Mouse (Mus musculus) kidney, adult 2 months (tissue): Measurements from ENCODE around the gene A930002H24Rik.

Experiments used
- CTCF ChIP-seq: fragments of 200-500 bp; conservative IDR thresholded peaks from 2 replicates; pipeline ENCODE4 v1.5.1; 2011; ENCODE audit warnings: low read depth, mild to moderate bottlenecking, control low read depth, low read length, moderate library complexity, mixed read lengths; ENCODE audit not compliant: insufficient read depth, insufficient read length
- POLR2A ChIP-seq: fragments of 200-500 bp; IDR thresholded peaks from one replicate; pipeline ENCODE4 v1.6.1; 2011; ENCODE audit warnings: low read depth, low read length, control low read depth

DNA sequence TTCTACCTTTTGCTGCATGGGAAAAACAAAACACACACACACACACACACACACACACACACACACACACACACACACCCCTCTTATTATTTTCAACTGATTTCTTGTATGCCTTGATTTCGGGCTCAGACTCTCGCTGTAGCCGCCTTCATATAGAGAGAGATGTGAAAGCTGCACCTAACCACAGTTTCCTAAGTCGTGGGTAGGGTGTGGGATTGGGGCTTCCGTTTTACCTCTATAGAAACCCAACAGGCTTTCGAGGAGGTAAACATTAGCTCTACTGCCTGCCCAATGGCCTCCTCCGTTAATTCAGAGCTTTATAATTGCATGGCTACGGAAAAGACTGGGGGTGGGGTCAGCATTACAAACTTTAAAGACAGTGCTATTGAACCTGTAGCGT, 13.6 kb downstream of the A930002H24Rik start:
- no peak for TF ChIP-seq POLR2A
- no peak for TF ChIP-seq CTCF
